Mouse (Mus musculus): ENCODE data around the gene Rprml.

- TF ChIP-seq CTCF (IDR thresholded peaks at IDR 0.05; ENCODE audit: borderline replicate concordance, insufficient read depth, low read depth, low read length) (no peak), POLR2A (IDR thresholded peaks at IDR 0.05; ENCODE audit: borderline replicate concordance, insufficient read depth, low read length) (no peak)
Observed at GRCm38 (mm10) chr11:103651426-103651825, 2.1 kb downstream of the Rprml start.

Measured in cerebellum, adult 2 months (tissue).